20 mouse cellular contexts compared by ENCODE assay signal in genomic region chr17:84328526-84328925, GRCm38 (mm10).
A peak's percentile ranks its signal among the peaks of the same experiment; 100 is the strongest.
DNase-seq lines count a peak whose midpoint lies in the region; ATAC-seq and TF ChIP-seq lines count a peak whose summit lies in the region.
"Had no signal": no experiment of that assay in that cellular context is flagged by ENCODE, and none has a peak within 500 bp of the region (broad histone marks: within the 10 kb centered on the region; RNA-seq: fewer than 3 reads in every experiment).

No protein-coding gene starts in this region.

- no peak overlapping the region for H3K4me3 ChIP-seq in heart, embryonic 10.5 days
- H3K4me3 ChIP-seq in bone marrow macrophage, adult 2 months (ENCODE audit: insufficient read depth, low read length): no peak overlapping the region
- H3K4me3 ChIP-seq in megakaryocyte, embryonic 14.5 days (replicated peaks): peak overlapping the region; percentile 70
- H3K4me3 ChIP-seq in midbrain, embryonic 13.5 days (replicated peaks): no peak overlapping the region
- H3K4me3 ChIP-seq: embryonic facial prominence, embryonic 12.5 days; heart, embryonic 12.5 days; hindbrain, embryonic 12.5 days; liver, embryonic 15.5 days had no signal

- H3K27me3 ChIP-seq in heart, embryonic 10.5 days (ENCODE audit: insufficient read depth, poor library complexity, severe bottlenecking): no peaks in the 10 kb centered on the region
- no peaks in the 10 kb centered on the region for H3K27me3 ChIP-seq in megakaryocyte, embryonic 14.5 days (replicated peaks)
- no peaks in the 10 kb centered on the region for H3K27me3 ChIP-seq in midbrain, embryonic 13.5 days
- H3K27me3 ChIP-seq: embryonic facial prominence, embryonic 12.5 days; heart, embryonic 12.5 days; hindbrain, embryonic 12.5 days; liver, embryonic 15.5 days had no signal

- TF ChIP-seq CTCF in bone marrow macrophage, adult 2 months (IDR thresholded peaks at IDR 0.05; ENCODE audit: low read depth, low read length): no peak

- peaks cover 14% of the 10 kb centered on the region for H3K36me3 ChIP-seq in heart, embryonic 10.5 days
- H3K36me3 ChIP-seq in megakaryocyte, embryonic 14.5 days (replicated peaks; ENCODE audit: low read length): peaks cover 46% of the 10 kb centered on the region
- H3K36me3 ChIP-seq in midbrain, embryonic 13.5 days: peaks cover 12% of the 10 kb centered on the region; the same call in 1 of the 2 replicates
- H3K36me3 ChIP-seq: hindbrain, embryonic 12.5 days; liver, embryonic 15.5 days had no signal

- no peak overlapping the region for H3K9ac ChIP-seq in midbrain, embryonic 13.5 days (replicated peaks)
- H3K9ac ChIP-seq: embryonic facial prominence, embryonic 12.5 days; heart, embryonic 12.5 days; hindbrain, embryonic 12.5 days; liver, embryonic 15.5 days had no signal

- no peak for TF ChIP-seq POLR2A in bone marrow macrophage, adult 2 months (IDR thresholded peaks at IDR 0.05; ENCODE audit: borderline replicate concordance, low read depth, low read length)

- H3K9me3 ChIP-seq in heart, embryonic 10.5 days: no peaks in the 10 kb centered on the region
- no peaks in the 10 kb centered on the region for H3K9me3 ChIP-seq in megakaryocyte, embryonic 14.5 days
- no peaks in the 10 kb centered on the region for H3K9me3 ChIP-seq in midbrain, embryonic 13.5 days
- H3K9me3 ChIP-seq: embryonic facial prominence, embryonic 12.5 days; G1E; heart, embryonic 12.5 days; hindbrain, embryonic 12.5 days; liver, embryonic 15.5 days had no signal

- DNase-seq in heart, adult 11 months: peak; percentile 72
- DNase-seq in heart, embryonic 10.5 days (ENCODE audit: low spot score): no peak
- peak; percentile 7 for DNase-seq in A20 (ENCODE audit: low read depth, low spot score)
- DNase-seq in urinary bladder, adult 2 months (ENCODE audit: low spot score): no peak
- DNase-seq in layer of hippocampus, adult 11-12 months (ENCODE audit: low spot score): no peak
- DNase-seq: adrenal gland, adult 2 months; cerebellum, postnatal 10 days; heart, postnatal 14 days; kidney, postnatal 36 days; layer of hippocampus, adult 9-11 months had no signal

- H3K4me1 ChIP-seq in heart, embryonic 10.5 days: peaks cover 7% of the 10 kb centered on the region
- peaks cover 48% of the 10 kb centered on the region for H3K4me1 ChIP-seq in bone marrow macrophage, adult 2 months (ENCODE audit: control insufficient read depth, insufficient read depth, low read length)
- peaks cover 71% of the 10 kb centered on the region for H3K4me1 ChIP-seq in megakaryocyte, embryonic 14.5 days
- H3K4me1 ChIP-seq in midbrain, embryonic 13.5 days (replicated peaks): 0 out of 2 replicates have a peak, but pooled peaks cover 3% of the 10 kb centered on the region

- H3K4me2 ChIP-seq in midbrain, embryonic 13.5 days (replicated peaks): no peak overlapping the region
- H3K4me2 ChIP-seq: embryonic facial prominence, embryonic 12.5 days; heart, embryonic 12.5 days; hindbrain, embryonic 12.5 days; liver, embryonic 15.5 days had no signal

- 70% methylated on average over 2 of the region's 2 CpGs for WGBS in heart, embryonic 10.5 days
- WGBS in midbrain, embryonic 13.5 days: 89% methylated on average over 2 of the region's 2 CpGs

- H3K27ac ChIP-seq in heart, embryonic 10.5 days: no peak overlapping the region
- H3K27ac ChIP-seq in bone marrow macrophage, adult 2 months (ENCODE audit: insufficient read depth, low read depth, low read length): peak overlapping the region; percentile 42
- no peak overlapping the region for H3K27ac ChIP-seq in midbrain, embryonic 13.5 days
- H3K27ac ChIP-seq: embryonic facial prominence, embryonic 12.5 days; liver, embryonic 15.5 days had no signal

- no peak for ATAC-seq in midbrain, embryonic 13.5 days
- ATAC-seq: forebrain, embryonic 14.5 days; midbrain, embryonic 16.5 days had no signal

Comparison
In these comparisons a context has a peak if more than half of its experiments do, and no peak if none do; other contexts are left out.
1. DNase-seq: peak in heart, adult 11 months (single experiment) and A20 (single experiment); none in heart, embryonic 10.5 days (single experiment), urinary bladder, adult 2 months (single experiment) and layer of hippocampus, adult 11-12 months (single experiment).